Mouse (Mus musculus) MEL (cell line): ENCODE data around the gene Cnksr1. TPM values are rescaled to one million over a fixed set of nuclear protein-coding genes. Genes with fewer than 3 reads are reported as not detected.

Experiments used
- DNase-seq: peaks from one replicate; pipeline ENCODE4 v3.0.0; 2011; ENCODE audit warnings: low read depth, low spot score
- H3K27ac ChIP-seq: 2 replicates; pipeline ENCODE4 v1.5.1; 2012; ENCODE audit warnings: low read depth, mild to moderate bottlenecking, control low read depth, low read length, moderate library complexity; ENCODE audit not compliant: control insufficient read depth
- H3K27me3 ChIP-seq, 2 experiments: fragments of 150-350 bp in 1 of 2; sonication (generic) in 1 of 2; 2 replicates each; pipeline ENCODE4 v1.6.1; 2012; ENCODE audit warnings: low read length in 2 of 2, mild to moderate bottlenecking in 2 of 2, improper control_type of control experiment in 1 of 2, moderate library complexity in 1 of 2; ENCODE audit not compliant: insufficient read depth in 2 of 2, control insufficient read depth in 1 of 2
- H3K36me3 ChIP-seq, 2 experiments: 2 replicates each; pipeline ENCODE4 v1.6.1; 2012 to 2014; ENCODE audit warnings: low read length in 2 of 2, improper control_type of control experiment in 1 of 2, inconsistent platforms in 1 of 2, mild to moderate bottlenecking in 1 of 2; ENCODE audit not compliant: insufficient read depth in 2 of 2, control insufficient read depth in 1 of 2
- H3K4me1 ChIP-seq, 2 experiments: fragments of 150-350 bp in 1 of 2; sonication (generic) in 1 of 2; 2 replicates each; pipeline ENCODE4 v1.6.1; 2012; ENCODE audit warnings: low read length in 2 of 2, improper control_type of control experiment in 1 of 2, mild to moderate bottlenecking in 1 of 2; ENCODE audit not compliant: insufficient read depth in 2 of 2, control insufficient read depth in 1 of 2
- H3K4me3 ChIP-seq, 2 experiments: fragments of 150-350 bp in 1 of 2; sonication (generic) in 1 of 2; 2 replicates each; pipeline ENCODE4 v1.5.1; 2012; ENCODE audit warnings: low read depth in 2 of 2, low read length in 2 of 2, mild to moderate bottlenecking in 2 of 2, moderate library complexity in 2 of 2, control low read depth in 1 of 2, improper control_type of control experiment in 1 of 2; ENCODE audit not compliant: control insufficient read depth in 1 of 2, insufficient read depth in 1 of 2
- H3K79me2 ChIP-seq: 2 replicates; pipeline ENCODE4 v1.6.1; 2012; ENCODE audit warnings: mild to moderate bottlenecking, low read length, moderate library complexity; ENCODE audit not compliant: control insufficient read depth, poor library complexity, insufficient read depth
- H3K9ac ChIP-seq: 2 replicates; pipeline ENCODE4 v1.6.1; 2012; ENCODE audit warnings: low read depth, mild to moderate bottlenecking, control low read depth, low read length, moderate library complexity; ENCODE audit not compliant: control insufficient read depth, poor library complexity, severe bottlenecking
- H3K9me3 ChIP-seq: fragments of 150-350 bp; sonication (generic); replicated peaks from 2 replicates; pipeline ENCODE4 v1.6.1; 2012; ENCODE audit warnings: mild to moderate bottlenecking, low read length, improper control_type of control experiment, moderate library complexity; ENCODE audit not compliant: insufficient read depth
- BHLHE40 ChIP-seq: IDR thresholded peaks from 2 replicates; pipeline ENCODE4 v1.6.1; 2012; ENCODE audit warnings: low read depth, mild to moderate bottlenecking, inconsistent platforms, low read length, improper control_type of control experiment, borderline replicate concordance
- CHD1 ChIP-seq: IDR thresholded peaks from 2 replicates; pipeline ENCODE4 v1.6.1; 2012; ENCODE audit warnings: low read depth, mild to moderate bottlenecking, inconsistent platforms, low read length, improper control_type of control experiment
- CHD2 ChIP-seq: IDR thresholded peaks from 2 replicates; pipeline ENCODE4 v1.6.1; 2011; ENCODE audit warnings: low read length, improper control_type of control experiment
- E2F4 ChIP-seq: IDR thresholded peaks from 2 replicates; pipeline ENCODE4 v1.6.1; 2011; ENCODE audit warnings: low read depth, low read length, improper control_type of control experiment, borderline replicate concordance
- ELF1 ChIP-seq: IDR thresholded peaks from 2 replicates; pipeline ENCODE4 v1.6.1; 2014; ENCODE audit warnings: low read depth, mild to moderate bottlenecking, inconsistent platforms, low read length, improper control_type of control experiment, moderate library complexity
- EP300 ChIP-seq, 2 experiments: IDR thresholded peaks; 2 replicates each; pipeline ENCODE4 v1.6.1; 2011; ENCODE audit warnings: improper control_type of control experiment in 2 of 2, low read length in 2 of 2, low read depth in 1 of 2, mild to moderate bottlenecking in 1 of 2
- ETS1 ChIP-seq: IDR thresholded peaks from 2 replicates; pipeline ENCODE4 v1.6.1; 2012; ENCODE audit warnings: low read depth, mild to moderate bottlenecking, inconsistent platforms, low read length, improper control_type of control experiment, moderate library complexity
- GABPA ChIP-seq: IDR thresholded peaks from 2 replicates; pipeline ENCODE4 v1.6.1; 2012; ENCODE audit warnings: low read depth, mild to moderate bottlenecking, inconsistent platforms, low read length, improper control_type of control experiment, moderate library complexity
- GATA1 ChIP-seq: IDR thresholded peaks from 2 replicates; pipeline ENCODE4 v1.6.1; 2011; ENCODE audit warnings: low read depth, low read length, improper control_type of control experiment
- HCFC1 ChIP-seq: IDR thresholded peaks from 2 replicates; pipeline ENCODE4 v1.6.1; 2012; ENCODE audit warnings: low read depth, mild to moderate bottlenecking, inconsistent platforms, low read length, improper control_type of control experiment, moderate library complexity
- KAT2A ChIP-seq: conservative IDR thresholded peaks from 2 replicates; pipeline ENCODE4 v1.6.1; 2012; ENCODE audit warnings: low read depth, low read length, improper control_type of control experiment, inconsistent platforms
- MAFK ChIP-seq: IDR thresholded peaks from 2 replicates; pipeline ENCODE4 v1.6.1; 2011; ENCODE audit warnings: low read depth, mild to moderate bottlenecking, low read length, improper control_type of control experiment, borderline replicate concordance
- MAX ChIP-seq: IDR thresholded peaks from 2 replicates; pipeline ENCODE4 v1.6.1; 2011; ENCODE audit warnings: low read length, improper control_type of control experiment
- MAZ ChIP-seq: IDR thresholded peaks from 2 replicates; pipeline ENCODE4 v1.6.1; 2012; ENCODE audit warnings: low read depth, mild to moderate bottlenecking, inconsistent platforms, low read length, improper control_type of control experiment
- MEF2A ChIP-seq: IDR thresholded peaks from 2 replicates; pipeline ENCODE4 v1.6.1; 2014; ENCODE audit warnings: low read depth, mild to moderate bottlenecking, inconsistent platforms, low read length, improper control_type of control experiment; ENCODE audit not compliant: poor library complexity, insufficient replicate concordance, severe bottlenecking; ENCODE audit errors: extremely low read depth
- MXI1 ChIP-seq: IDR thresholded peaks from 2 replicates; pipeline ENCODE4 v1.6.1; 2011; ENCODE audit warnings: mild to moderate bottlenecking, low read depth, low read length, improper control_type of control experiment
- MYC ChIP-seq: IDR thresholded peaks from 2 replicates; pipeline ENCODE4 v1.6.1; 2011; ENCODE audit warnings: low read depth, mild to moderate bottlenecking, low read length, improper control_type of control experiment, moderate library complexity
- NELFE ChIP-seq: IDR thresholded peaks from 2 replicates; pipeline ENCODE4 v1.6.1; 2011; ENCODE audit warnings: low read depth, low read length, improper control_type of control experiment
- NRF1 ChIP-seq: IDR thresholded peaks from 2 replicates; pipeline ENCODE4 v1.6.1; 2014; ENCODE audit warnings: low read depth, mild to moderate bottlenecking, inconsistent platforms, low read length, improper control_type of control experiment, moderate library complexity; ENCODE audit not compliant: poor library complexity, insufficient read depth, severe bottlenecking
- POLR2A ChIP-seq, 2 experiments: IDR thresholded peaks; 2 replicates each; pipeline ENCODE4 v1.6.1; 2011 to 2012; ENCODE audit warnings: low read length in 2 of 2, mild to moderate bottlenecking in 2 of 2, control low read depth in 1 of 2, improper control_type of control experiment in 1 of 2, low read depth in 1 of 2, moderate library complexity in 1 of 2; ENCODE audit not compliant: control insufficient read depth in 1 of 2, insufficient read depth in 1 of 2, poor library complexity in 1 of 2
- RAD21 ChIP-seq: IDR thresholded peaks from 2 replicates; pipeline ENCODE4 v1.6.1; 2011; ENCODE audit warnings: mild to moderate bottlenecking, low read depth, low read length, improper control_type of control experiment
- RCOR1 ChIP-seq: IDR thresholded peaks from 2 replicates; pipeline ENCODE4 v1.6.1; 2012; ENCODE audit warnings: low read depth, mild to moderate bottlenecking, inconsistent platforms, low read length, improper control_type of control experiment
- SMC3 ChIP-seq: IDR thresholded peaks from 2 replicates; pipeline ENCODE4 v1.6.1; 2011; ENCODE audit warnings: low read depth, low read length, improper control_type of control experiment
- TCF12 ChIP-seq: IDR thresholded peaks from 2 replicates; pipeline ENCODE4 v1.6.1; 2014; ENCODE audit warnings: low read depth, mild to moderate bottlenecking, inconsistent platforms, low read length, improper control_type of control experiment, moderate library complexity
- USF1 ChIP-seq: IDR thresholded peaks from 2 replicates; pipeline ENCODE4 v1.6.1; 2014; ENCODE audit warnings: low read depth, mild to moderate bottlenecking, inconsistent platforms, low read length, improper control_type of control experiment, moderate library complexity
- USF2 ChIP-seq, 2 experiments: IDR thresholded peaks; 2 replicates each; pipeline ENCODE4 v1.6.1; 2011 to 2012; ENCODE audit warnings: improper control_type of control experiment in 2 of 2, low read length in 2 of 2, borderline replicate concordance in 1 of 2, inconsistent platforms in 1 of 2, low read depth in 1 of 2, mild to moderate bottlenecking in 1 of 2; ENCODE audit not compliant: insufficient read depth in 1 of 2
- ZC3H11A ChIP-seq: IDR thresholded peaks from 2 replicates; pipeline ENCODE4 v1.6.1; 2012; ENCODE audit warnings: low read depth, mild to moderate bottlenecking, inconsistent platforms, low read length, improper control_type of control experiment
- ZKSCAN1 ChIP-seq: IDR thresholded peaks from 2 replicates; pipeline ENCODE4 v1.6.1; 2012; ENCODE audit warnings: low read depth, mild to moderate bottlenecking, inconsistent platforms, low read length, improper control_type of control experiment, moderate library complexity
- polyA plus RNA-seq, 2 experiments: library from polyadenylated mRNA; stranded (reverse) in 1 of 2; unstranded in 1 of 2; fragments of >175 nt in 1 of 2; fragments of >200 nt in 1 of 2; gene quantifications; 2 replicates each; pipeline versions ENCODE4 v1.2.1 to v1.2.4; 2012; ENCODE audit warnings: low replicate concordance in 2 of 2, low read depth in 1 of 2; ENCODE audit not compliant: insufficient read length in 2 of 2, insufficient read depth in 1 of 2, missing spikeins in 1 of 2
- total RNA-seq: library from RNA; depleted of rRNA; stranded (reverse); fragments of 300-350 nt; gene quantifications from 2 replicates; pipeline ENCODE4 v1.2.3, GENCODE M21; 2012

Gene Cnksr1
- total and polyA plus RNA-seq, 3 experiments: 0.07 TPM; not detected in 2

- TF ChIP-seq MYC: no peak
- TF ChIP-seq RAD21: no peak
- no peak for TF ChIP-seq SMC3
- TF ChIP-seq CHD2: no peak
- no peak for TF ChIP-seq NELFE
- no peak for TF ChIP-seq RCOR1
- no peak for TF ChIP-seq ZKSCAN1
- TF ChIP-seq ETS1: no peak
- TF ChIP-seq MAZ: no peak
- TF ChIP-seq HCFC1: no peak
- no peak for TF ChIP-seq GABPA
- TF ChIP-seq ELF1: no peak
- TF ChIP-seq E2F4: no peak
- no peak for TF ChIP-seq MEF2A
- no peak for TF ChIP-seq ZC3H11A
- TF ChIP-seq BHLHE40: no peak
- no peak for TF ChIP-seq MXI1
- TF ChIP-seq EP300 (IDR thresholded peaks at IDR 0.05; ENCODE audit: low read depth in 1 of 2, low read length in 2 of 2): no peak
- no peak for TF ChIP-seq MAFK
- Histone ChIP-seq H3K4me1 (peaks cover 2 to 3% of the 10 kb centered on the region in 2 experiments; a peak in 1 of 4 replicates), H3K9me3 (no peaks in the 10 kb centered on the region), H3K27me3 (no peaks in the 10 kb centered on the region), H3K9ac (no peak overlapping the region), H3K36me3 (no peaks in the 10 kb centered on the region), H3K79me2 (no peaks in the 10 kb centered on the region), H3K4me3 (no peak overlapping the region), H3K27ac (no peak overlapping the region)
- DNase-seq: no peak
Observed at GRCm38 (mm10) chr4:134251241-134252130, 13.3 kb upstream of the Cnksr1 start.

DNA sequence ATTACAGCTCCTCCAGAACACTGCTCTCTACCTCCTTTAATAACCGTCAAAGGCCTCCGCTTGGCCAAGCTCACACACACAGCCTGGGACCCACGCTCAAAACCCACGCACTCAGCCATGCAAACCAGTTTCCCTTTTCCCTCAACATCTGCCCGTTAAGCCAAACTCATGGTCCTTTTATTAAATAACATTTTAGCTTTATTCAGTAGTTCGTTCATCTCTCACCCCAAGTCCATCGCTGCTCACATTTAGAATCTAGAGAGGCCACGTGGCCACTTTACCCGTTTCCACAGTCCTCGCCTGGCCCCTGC lies 12.7 kb upstream of the Cnksr1 start:
- Histone ChIP-seq H3K36me3 (peaks cover 0 to under 1% of the 10 kb centered on the region in 2 experiments; a peak in 1 of 4 replicates), H3K4me1 (peaks cover 2 to 8% of the 10 kb centered on the region in 2 experiments; a peak in 2 of 4 replicates), H3K9me3 (no peaks in the 10 kb centered on the region), H3K9ac (no peak overlapping the region), H3K27me3 (no peaks in the 10 kb centered on the region), H3K4me3 (no peak overlapping the region), H3K79me2 (no peaks in the 10 kb centered on the region), H3K27ac (no peak overlapping the region)
- no peak for DNase-seq
- TF ChIP-seq POLR2A (IDR thresholded peaks at IDR 0.05; ENCODE audit: control insufficient read depth in 1 of 2, insufficient read depth in 1 of 2, low read depth in 1 of 2, low read length in 2 of 2, poor library complexity in 1 of 2) (no peak), KAT2A (no peak), MAX (no peak), USF1 (no peak), USF2 (IDR thresholded peaks at IDR 0.05; ENCODE audit: borderline replicate concordance in 1 of 2, insufficient read depth in 1 of 2, low read depth in 1 of 2, low read length in 2 of 2) (no peak), MEF2A (no peak), GATA1 (no peak), CHD1 (no peak), NRF1 (no peak), TCF12 (no peak), GABPA (no peak), ZC3H11A (no peak)
